Mouse (Mus musculus): ENCODE measurements around the gene Apol9a.

DNA sequence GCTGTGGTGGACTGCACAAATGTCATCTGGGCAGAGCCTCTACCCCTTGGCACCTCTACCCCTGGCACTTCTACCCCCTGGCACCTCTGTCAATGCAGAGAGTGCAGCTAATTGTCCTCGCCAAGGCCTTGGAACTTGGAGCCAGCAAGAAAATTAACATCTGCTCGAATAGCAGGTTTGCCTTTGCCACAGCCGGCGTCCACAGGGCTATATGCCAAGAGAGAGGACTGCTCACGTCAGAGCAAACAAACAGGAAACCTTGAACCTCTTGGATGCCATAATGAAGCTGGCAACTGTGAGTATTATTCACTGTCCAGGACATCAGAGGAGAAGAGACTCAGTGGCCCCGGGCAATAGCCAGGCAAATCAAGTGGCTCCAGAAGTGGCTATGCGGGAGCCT lies 34.0 kb downstream of the Apol9a start:
- TF ChIP-seq CTCF (IDR thresholded peaks at IDR 0.05; ENCODE audit: low read depth) (no peak), EP300 (IDR thresholded peaks at IDR 0.05; ENCODE audit: low read depth) (no peak)

Measured in liver, postnatal 0 days (tissue).